Mouse (Mus musculus): ENCODE data around the gene Epb41. TPM values are rescaled to one million over a fixed set of nuclear protein-coding genes. Genes with fewer than 3 reads are reported as not detected.
A peak's percentile ranks its signal among the peaks of the same experiment; 100 is the strongest.

Gene Epb41
- polyA plus RNA-seq, 1 experiment: 7.1 TPM

- TF ChIP-seq MAX (IDR thresholded peaks at IDR 0.05) (no peak), MYOD1 (IDR thresholded peaks at IDR 0.05; ENCODE audit: control insufficient read depth, insufficient read length, low read depth) (no peak)
- H3K79me2 ChIP-seq (ENCODE audit: control insufficient read depth, insufficient read depth): peaks cover 7% of the 10 kb centered on the region
- H3K36me3 ChIP-seq (ENCODE audit: control insufficient read depth, insufficient read depth): no peaks in the 10 kb centered on the region
Measured at GRCm38 (mm10) chr4:132048995-132049404, 26.1 kb downstream of the Epb41 start.

GRCm38 (mm10) chr4:132048011-132048991 is 26.8 kb downstream of the Epb41 start:
- no peaks in the 10 kb centered on the region for H3K36me3 ChIP-seq (ENCODE audit: control insufficient read depth, insufficient read depth)
- peaks cover 10% of the 10 kb centered on the region for H3K27me3 ChIP-seq (ENCODE audit: control insufficient read depth, insufficient read depth, insufficient read length)
- TF ChIP-seq MAX (IDR thresholded peaks at IDR 0.05) (no peak), CEBPB (IDR thresholded peaks at IDR 0.05; ENCODE audit: low read depth) (no peak), USF1 (IDR thresholded peaks at IDR 0.05; ENCODE audit: low read depth) (no peak), MYOG (IDR thresholded peaks at IDR 0.05; ENCODE audit: control insufficient read depth, extremely low read depth, insufficient read length) (no peak), CTCF (IDR thresholded peaks at IDR 0.05; ENCODE audit: control insufficient read depth, insufficient read depth, insufficient read length) (no peak)
- H3K79me2 ChIP-seq (ENCODE audit: control insufficient read depth, insufficient read depth): peaks cover 7% of the 10 kb centered on the region
- no peaks in the 10 kb centered on the region for H3K79me3 ChIP-seq (ENCODE audit: low read depth)
- peak overlapping the region; percentile 86 for H3ac ChIP-seq (ENCODE audit: control insufficient read depth, insufficient read length, low read depth)
- H3K4me3 ChIP-seq (ENCODE audit: insufficient read depth, poor library complexity, severe bottlenecking): peak overlapping the region; percentile 41

More at GRCm38 (mm10) chr4:132048995-132049404, 26.1 kb downstream of the Epb41 start:
- Histone ChIP-seq H3K79me3 (ENCODE audit: low read depth) (no peaks in the 10 kb centered on the region), H3K4me3 (ENCODE audit: insufficient read depth, poor library complexity, severe bottlenecking) (peak overlapping the region; percentile 41), H3ac (ENCODE audit: control insufficient read depth, insufficient read length, low read depth) (peak overlapping the region; percentile 86), H3K27me3 (ENCODE audit: control insufficient read depth, insufficient read depth, insufficient read length) (peaks cover 10% of the 10 kb centered on the region)

DNA sequence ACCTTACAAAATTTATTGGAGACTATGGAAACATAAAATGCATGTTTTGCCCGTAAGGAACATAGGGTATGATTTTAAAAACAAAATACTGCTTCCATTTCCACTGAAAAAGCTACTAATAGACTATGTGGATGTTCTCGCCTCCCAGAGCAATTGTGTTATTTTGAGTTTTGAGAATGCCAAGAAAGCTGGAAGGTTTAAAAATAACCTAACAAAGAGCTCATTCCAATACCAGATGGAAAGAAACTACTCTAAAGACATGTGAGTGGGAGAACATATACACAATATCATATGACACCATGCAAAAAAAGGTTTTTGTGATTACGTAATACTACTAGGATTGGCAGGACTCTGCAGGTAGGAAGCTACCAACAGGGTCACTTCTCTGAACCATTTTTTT is 31.4 kb downstream of the Epb41 start:
- Histone ChIP-seq H3K36me3 (ENCODE audit: control insufficient read depth, insufficient read depth) (no peaks in the 10 kb centered on the region), H3K79me2 (ENCODE audit: control insufficient read depth, insufficient read depth) (peaks cover 7% of the 10 kb centered on the region), H3K4me3 (ENCODE audit: insufficient read depth, poor library complexity, severe bottlenecking) (no peak overlapping the region), H3K27me3 (ENCODE audit: control insufficient read depth, insufficient read depth, insufficient read length) (peaks cover 3% of the 10 kb centered on the region), H3ac (ENCODE audit: control insufficient read depth, insufficient read length, low read depth) (no peak overlapping the region), H3K79me3 (ENCODE audit: low read depth) (peaks cover 4% of the 10 kb centered on the region)
- TF ChIP-seq CEBPB (IDR thresholded peaks at IDR 0.05; ENCODE audit: low read depth): no peak
- no peak for TF ChIP-seq MYOD1 (IDR thresholded peaks at IDR 0.05; ENCODE audit: control insufficient read depth, insufficient read length, low read depth)
- TF ChIP-seq USF1 (IDR thresholded peaks at IDR 0.05; ENCODE audit: low read depth): no peak
- no peak for TF ChIP-seq MYOG (IDR thresholded peaks at IDR 0.05; ENCODE audit: control insufficient read depth, extremely low read depth, insufficient read length)
- TF ChIP-seq MAX (IDR thresholded peaks at IDR 0.05): no peak
- TF ChIP-seq FOSL1 (IDR thresholded peaks at IDR 0.05; ENCODE audit: insufficient read depth, low read length, poor library complexity, severe bottlenecking): no peak
- TF ChIP-seq CTCF (IDR thresholded peaks at IDR 0.05; ENCODE audit: control insufficient read depth, insufficient read depth, insufficient read length): no peak

- Histone ChIP-seq H3K79me2 (ENCODE audit: control insufficient read depth, insufficient read depth) (peaks cover 7% of the 10 kb centered on the region), H3K27me3 (ENCODE audit: control insufficient read depth, insufficient read depth, insufficient read length) (no peaks in the 10 kb centered on the region), H3K36me3 (ENCODE audit: control insufficient read depth, insufficient read depth) (no peaks in the 10 kb centered on the region), H3K4me3 (ENCODE audit: insufficient read depth, poor library complexity, severe bottlenecking) (no peak overlapping the region), H3ac (ENCODE audit: control insufficient read depth, insufficient read length, low read depth) (no peak overlapping the region), H3K79me3 (ENCODE audit: low read depth) (peaks cover 4% of the 10 kb centered on the region)
- TF ChIP-seq MAX (IDR thresholded peaks at IDR 0.05): no peak
- no peak for TF ChIP-seq CTCF (IDR thresholded peaks at IDR 0.05; ENCODE audit: control insufficient read depth, insufficient read depth, insufficient read length)
- TF ChIP-seq USF1 (IDR thresholded peaks at IDR 0.05; ENCODE audit: low read depth): no peak
- no peak for TF ChIP-seq CEBPB (IDR thresholded peaks at IDR 0.05; ENCODE audit: low read depth)
- TF ChIP-seq MYOD1 (IDR thresholded peaks at IDR 0.05; ENCODE audit: control insufficient read depth, insufficient read length, low read depth): no peak
- TF ChIP-seq FOSL1 (IDR thresholded peaks at IDR 0.05; ENCODE audit: insufficient read depth, low read length, poor library complexity, severe bottlenecking): no peak
- no peak for TF ChIP-seq MYOG (IDR thresholded peaks at IDR 0.05; ENCODE audit: control insufficient read depth, extremely low read depth, insufficient read length)
Measured at GRCm38 (mm10) chr4:132041471-132042332, 33.4 kb downstream of the Epb41 start.

- no peaks in the 10 kb centered on the region for H3K27me3 ChIP-seq (ENCODE audit: control insufficient read depth, insufficient read depth, insufficient read length)
- peaks cover 6% of the 10 kb centered on the region for H3K79me2 ChIP-seq (ENCODE audit: control insufficient read depth, insufficient read depth)
- no peaks in the 10 kb centered on the region for H3K36me3 ChIP-seq (ENCODE audit: control insufficient read depth, insufficient read depth)
- H3ac ChIP-seq (ENCODE audit: control insufficient read depth, insufficient read length, low read depth): no peak overlapping the region
- H3K79me3 ChIP-seq (ENCODE audit: low read depth): peaks cover 7% of the 10 kb centered on the region
- no peak for TF ChIP-seq USF1 (IDR thresholded peaks at IDR 0.05; ENCODE audit: low read depth)
- H3K4me3 ChIP-seq (ENCODE audit: insufficient read depth, poor library complexity, severe bottlenecking): no peak overlapping the region
Measured at GRCm38 (mm10) chr4:132039975-132040645, 35.0 kb downstream of the Epb41 start.

All from C2C12 (cell line).